Mouse (Mus musculus): ENCODE data around the gene Epha8. TPM values are rescaled to one million over a fixed set of nuclear protein-coding genes. Genes with fewer than 3 reads are reported as not detected.
A peak's percentile ranks its signal among the peaks of the same experiment; 100 is the strongest.

Gene Epha8
- 0.21 and 0.22 TPM in 2 replicates for polyA plus RNA-seq (2014; fragmentation: Nextera tagmentation; extraction: Ambion mirVana)

- ATAC-seq (replicated peaks; ENCODE audit: low FRiP score) (no peak), DNase-seq (ENCODE audit: low spot score) (no peak)
- no peak within 1 kb of the TSS for H3K9ac ChIP-seq (ENCODE audit: low read depth, low read length)
- H3K4me1 ChIP-seq (replicated peaks; ENCODE audit: control insufficient read depth, insufficient read depth, low read length) = peaks cover 5% of the 10 kb centered on the region
- no peaks in the 10 kb centered on the region for H3K9me3 ChIP-seq (ENCODE audit: control insufficient read depth, low read length)
- H3K27me3 ChIP-seq (replicated peaks; ENCODE audit: control insufficient read depth, insufficient read depth, low read length) = peaks cover 73% of the 10 kb centered on the region
- no peak within 1 kb of the TSS for H3K27ac ChIP-seq (ENCODE audit: low read depth, low read length)
- H3K36me3 ChIP-seq (ENCODE audit: control insufficient read depth, insufficient read depth, low read length) = no peaks in the 10 kb centered on the region
- H3K4me2 ChIP-seq = peak within 1 kb of the TSS; percentile 64
- H3K4me3 ChIP-seq (ENCODE audit: low read depth, low read length) = peak within 1 kb of the TSS; percentile 45
- 4% methylated on average over 36 of the region's 75 CpGs for WGBS
These were observed at the start of gene Epha8 for GRCm38 (mm10) chr4:136956751-136957446. Gene Epha8, minus strand, starts transcription at chr4:136956816.

- no peak overlapping the region for H3K27ac ChIP-seq (ENCODE audit: low read depth, low read length)
- H3K36me3 ChIP-seq (ENCODE audit: control insufficient read depth, insufficient read depth, low read length) = peaks cover 9% of the 10 kb centered on the region
- no peak for ATAC-seq (replicated peaks; ENCODE audit: low FRiP score)
- H3K4me3 ChIP-seq (ENCODE audit: low read depth, low read length) = no peak overlapping the region
- no peaks in the 10 kb centered on the region for H3K27me3 ChIP-seq (replicated peaks; ENCODE audit: control insufficient read depth, insufficient read depth, low read length)
- no peaks in the 10 kb centered on the region for H3K4me1 ChIP-seq (replicated peaks; ENCODE audit: control insufficient read depth, insufficient read depth, low read length)
- WGBS = 81% methylated on average over 3 of the region's 3 CpGs
- no peak overlapping the region for H3K4me2 ChIP-seq
- H3K9ac ChIP-seq (ENCODE audit: low read depth, low read length) = no peak overlapping the region
- H3K9me3 ChIP-seq (ENCODE audit: control insufficient read depth, low read length) = no peaks in the 10 kb centered on the region
- no peak for DNase-seq (ENCODE audit: low spot score)
These were observed 45.2 kb upstream of the Epha8 start for GRCm38 (mm10) chr4:137001825-137002224.

DNA sequence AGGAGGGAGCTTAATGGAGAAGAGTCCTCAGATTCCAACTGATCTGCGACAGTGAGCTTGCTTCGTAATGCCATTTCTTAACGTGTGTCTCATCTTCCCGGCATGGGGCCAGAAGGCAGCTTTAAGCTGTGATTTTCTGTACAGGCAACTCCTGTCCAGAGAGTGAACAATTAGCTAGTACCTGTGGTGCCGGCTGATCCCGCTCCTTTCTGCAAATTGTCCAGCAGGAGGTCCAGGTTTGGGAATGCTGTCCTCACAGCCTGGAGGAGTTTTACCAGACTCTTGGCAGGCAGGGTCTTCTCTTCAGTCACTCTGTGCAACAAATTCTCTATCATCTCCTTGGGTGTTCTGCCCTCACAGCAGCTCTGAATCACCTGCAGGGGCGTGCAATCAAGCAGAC is 44.4 kb upstream of the Epha8 start:
- WGBS = 87% methylated on average over 7 of the region's 7 CpGs
- DNase-seq (ENCODE audit: low spot score) = no peak
- peaks cover 12% of the 10 kb centered on the region for H3K36me3 ChIP-seq (ENCODE audit: control insufficient read depth, insufficient read depth, low read length)
- no peaks in the 10 kb centered on the region for H3K9me3 ChIP-seq (ENCODE audit: control insufficient read depth, low read length)
- no peak overlapping the region for H3K27ac ChIP-seq (ENCODE audit: low read depth, low read length)
- H3K4me3 ChIP-seq (ENCODE audit: low read depth, low read length) = no peak overlapping the region
- no peak overlapping the region for H3K9ac ChIP-seq (ENCODE audit: low read depth, low read length)
- H3K4me2 ChIP-seq = no peak overlapping the region
- no peaks in the 10 kb centered on the region for H3K4me1 ChIP-seq (replicated peaks; ENCODE audit: control insufficient read depth, insufficient read depth, low read length)
- no peak for ATAC-seq (replicated peaks; ENCODE audit: low FRiP score)
- no peaks in the 10 kb centered on the region for H3K27me3 ChIP-seq (replicated peaks; ENCODE audit: control insufficient read depth, insufficient read depth, low read length)

DNA sequence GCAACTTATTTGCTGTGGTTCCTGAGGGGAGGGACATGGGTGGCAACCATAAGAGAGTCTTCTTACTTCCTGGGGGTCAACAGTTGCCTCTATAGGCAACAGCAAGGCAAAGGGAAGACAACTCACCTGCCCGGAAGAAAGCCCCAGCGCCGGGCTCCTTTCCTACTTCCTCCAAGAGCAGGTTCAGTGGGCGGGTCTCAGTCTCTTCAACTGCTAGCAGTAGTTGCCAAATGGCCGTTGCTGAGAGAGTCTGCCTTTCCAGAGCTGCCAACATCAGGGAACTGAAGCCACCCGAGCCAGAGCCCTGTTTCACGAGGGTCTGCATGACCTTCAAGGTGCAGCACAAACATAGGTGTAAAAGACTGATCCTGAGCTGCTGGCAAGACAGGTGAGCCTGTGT is 41.8 kb upstream of the Epha8 start:
- no peak for DNase-seq (ENCODE audit: low spot score)
- no peak overlapping the region for H3K4me2 ChIP-seq
- H3K9me3 ChIP-seq (ENCODE audit: control insufficient read depth, low read length) = no peaks in the 10 kb centered on the region
- no peak overlapping the region for H3K4me3 ChIP-seq (ENCODE audit: low read depth, low read length)
- no peak for ATAC-seq (replicated peaks; ENCODE audit: low FRiP score)
- 82% methylated on average over 7 of the region's 7 CpGs for WGBS
- H3K27me3 ChIP-seq (replicated peaks; ENCODE audit: control insufficient read depth, insufficient read depth, low read length) = no peaks in the 10 kb centered on the region
- H3K9ac ChIP-seq (ENCODE audit: low read depth, low read length) = no peak overlapping the region
- H3K27ac ChIP-seq (ENCODE audit: low read depth, low read length) = no peak overlapping the region
- H3K36me3 ChIP-seq (ENCODE audit: control insufficient read depth, insufficient read depth, low read length) = peaks cover 16% of the 10 kb centered on the region
- H3K4me1 ChIP-seq (replicated peaks; ENCODE audit: control insufficient read depth, insufficient read depth, low read length) = no peaks in the 10 kb centered on the region

DNA sequence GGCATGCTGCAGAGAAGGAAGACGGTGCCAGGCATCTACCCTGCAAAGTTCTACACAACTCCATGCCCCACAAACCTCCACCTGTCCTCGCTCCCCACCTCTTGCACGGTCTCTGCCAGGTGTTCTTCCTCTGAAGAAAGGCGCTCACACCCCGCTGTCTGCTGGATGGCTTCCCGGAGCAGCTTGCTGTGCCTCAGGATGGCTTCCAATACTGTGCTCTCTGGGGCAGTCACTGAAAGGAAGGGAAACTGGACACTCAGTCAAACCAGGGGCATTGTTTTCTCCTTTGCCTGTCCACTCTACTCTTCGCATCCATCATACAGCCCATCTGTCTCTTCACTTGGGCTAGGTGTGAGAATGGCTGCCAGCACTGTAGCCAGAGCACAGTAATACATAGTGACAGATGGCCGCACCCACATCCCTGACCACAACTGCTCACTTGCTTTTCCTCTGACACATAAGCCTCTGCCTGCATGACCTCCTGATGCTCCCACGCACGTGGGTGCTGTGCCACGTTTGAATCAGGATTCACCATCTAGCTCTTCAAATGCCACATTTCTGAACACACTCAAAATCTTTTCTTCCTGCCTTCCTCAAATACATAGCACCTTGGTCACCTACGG is 41.2 kb upstream of the Epha8 start:
- ATAC-seq (replicated peaks; ENCODE audit: low FRiP score) = no peak
- no peak for DNase-seq (ENCODE audit: low spot score)
- no peak overlapping the region for H3K4me2 ChIP-seq
- no peaks in the 10 kb centered on the region for H3K27me3 ChIP-seq (replicated peaks; ENCODE audit: control insufficient read depth, insufficient read depth, low read length)
- peaks cover 16% of the 10 kb centered on the region for H3K36me3 ChIP-seq (ENCODE audit: control insufficient read depth, insufficient read depth, low read length)
- H3K9me3 ChIP-seq (ENCODE audit: control insufficient read depth, low read length) = no peaks in the 10 kb centered on the region
- H3K4me3 ChIP-seq (ENCODE audit: low read depth, low read length) = no peak overlapping the region
- 94% methylated on average over 12 of the region's 12 CpGs for WGBS
- H3K27ac ChIP-seq (ENCODE audit: low read depth, low read length) = no peak overlapping the region
- no peak overlapping the region for H3K9ac ChIP-seq (ENCODE audit: low read depth, low read length)
- H3K4me1 ChIP-seq (replicated peaks; ENCODE audit: control insufficient read depth, insufficient read depth, low read length) = no peaks in the 10 kb centered on the region

- H3K4me2 ChIP-seq = no peak overlapping the region
- H3K27ac ChIP-seq (ENCODE audit: low read depth, low read length) = no peak overlapping the region
- peaks cover 16% of the 10 kb centered on the region for H3K36me3 ChIP-seq (ENCODE audit: control insufficient read depth, insufficient read depth, low read length)
- H3K27me3 ChIP-seq (replicated peaks; ENCODE audit: control insufficient read depth, insufficient read depth, low read length) = no peaks in the 10 kb centered on the region
- H3K4me1 ChIP-seq (replicated peaks; ENCODE audit: control insufficient read depth, insufficient read depth, low read length) = no peaks in the 10 kb centered on the region
- ATAC-seq (replicated peaks; ENCODE audit: low FRiP score) (no peak), DNase-seq (ENCODE audit: low spot score) (no peak)
- no peak overlapping the region for H3K4me3 ChIP-seq (ENCODE audit: low read depth, low read length)
- WGBS = 84% methylated on average over 7 of the region's 7 CpGs
- no peak overlapping the region for H3K9ac ChIP-seq (ENCODE audit: low read depth, low read length)
- no peaks in the 10 kb centered on the region for H3K9me3 ChIP-seq (ENCODE audit: control insufficient read depth, low read length)
These were observed 40.3 kb upstream of the Epha8 start for GRCm38 (mm10) chr4:136996933-136997332.

DNA sequence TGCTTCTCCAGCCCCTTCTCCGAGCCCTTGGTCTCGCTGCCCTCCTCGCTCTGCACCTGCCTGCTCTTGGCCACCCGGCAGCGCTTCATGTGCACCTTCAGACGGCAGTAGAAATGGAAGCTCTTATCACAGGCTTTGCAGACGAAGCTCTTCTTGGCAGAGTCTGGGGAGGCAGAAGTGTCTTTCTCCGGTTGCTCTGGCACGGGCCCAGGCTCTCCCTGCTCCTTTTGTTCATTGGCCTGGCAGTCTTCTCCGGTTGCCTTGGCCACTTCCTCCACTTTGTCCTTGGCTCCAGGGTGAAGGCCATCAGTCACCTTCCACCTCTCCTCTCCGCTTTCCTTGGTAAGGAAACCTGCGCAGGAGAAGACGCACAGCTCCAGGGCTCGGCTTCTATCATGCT is 38.7 kb upstream of the Epha8 start:
- no peaks in the 10 kb centered on the region for H3K9me3 ChIP-seq (ENCODE audit: control insufficient read depth, low read length)
- H3K9ac ChIP-seq (ENCODE audit: low read depth, low read length) = no peak overlapping the region
- H3K4me3 ChIP-seq (ENCODE audit: low read depth, low read length) = no peak overlapping the region
- no peaks in the 10 kb centered on the region for H3K27me3 ChIP-seq (replicated peaks; ENCODE audit: control insufficient read depth, insufficient read depth, low read length)
- 91% methylated on average over 14 of the region's 14 CpGs for WGBS
- DNase-seq (ENCODE audit: low spot score) (no peak), ATAC-seq (replicated peaks; ENCODE audit: low FRiP score) (no peak)
- H3K4me1 ChIP-seq (replicated peaks; ENCODE audit: control insufficient read depth, insufficient read depth, low read length) = no peaks in the 10 kb centered on the region
- H3K4me2 ChIP-seq = no peak overlapping the region
- no peak overlapping the region for H3K27ac ChIP-seq (ENCODE audit: low read depth, low read length)
- H3K36me3 ChIP-seq (ENCODE audit: control insufficient read depth, insufficient read depth, low read length) = peaks cover 10% of the 10 kb centered on the region; the same call in 1 of the 2 replicates

DNA sequence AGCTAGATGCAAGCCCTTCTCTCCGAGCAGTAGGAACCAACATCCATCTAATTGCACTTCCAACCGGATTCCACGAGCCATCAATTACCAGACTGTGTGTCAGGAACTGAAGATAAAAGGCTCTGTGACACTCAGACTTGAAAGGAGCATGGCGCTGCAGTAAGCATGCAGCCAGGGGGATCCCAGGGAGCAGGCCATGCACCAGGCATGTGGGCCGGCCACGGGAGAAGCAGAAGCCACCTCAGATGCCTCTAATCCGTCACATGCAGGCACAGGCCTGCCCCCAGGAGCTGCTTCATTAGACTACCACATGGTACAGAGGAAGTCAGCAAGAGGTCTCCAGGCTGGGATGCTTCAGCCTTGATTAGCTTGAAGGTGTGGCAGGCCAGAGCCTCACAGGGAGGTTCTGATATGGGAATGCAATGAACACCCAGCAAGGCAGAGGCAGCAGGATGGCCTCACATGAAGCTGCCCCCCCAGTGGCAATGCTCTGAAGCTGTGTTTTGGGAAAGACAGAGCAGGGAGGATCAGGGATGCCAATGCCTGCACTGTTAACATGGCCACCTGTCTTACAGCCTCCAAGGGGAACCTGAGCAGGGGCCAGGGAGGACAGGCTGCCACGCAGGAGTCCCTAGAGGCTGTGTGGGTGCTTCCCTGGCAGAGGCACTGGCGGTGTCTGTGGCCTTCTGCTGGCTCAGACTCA is 25.5 kb upstream of the Epha8 start:
- 60% methylated on average over 9 of the region's 9 CpGs for WGBS
- Histone ChIP-seq H3K9me3 (ENCODE audit: control insufficient read depth, low read length) (no peaks in the 10 kb centered on the region), H3K36me3 (ENCODE audit: control insufficient read depth, insufficient read depth, low read length) (0 out of 2 replicates have a peak, but pooled peaks cover under 1% of the 10 kb centered on the region), H3K4me2 (no peak overlapping the region), H3K4me3 (ENCODE audit: low read depth, low read length) (no peak overlapping the region), H3K9ac (ENCODE audit: low read depth, low read length) (no peak overlapping the region), H3K4me1 (replicated peaks; ENCODE audit: control insufficient read depth, insufficient read depth, low read length) (no peaks in the 10 kb centered on the region), H3K27ac (ENCODE audit: low read depth, low read length) (no peak overlapping the region), H3K27me3 (replicated peaks; ENCODE audit: control insufficient read depth, insufficient read depth, low read length) (peaks cover under 1% of the 10 kb centered on the region; the same call in 1 of the 2 replicates)
- ATAC-seq (replicated peaks; ENCODE audit: low FRiP score) (no peak), DNase-seq (ENCODE audit: low spot score) (no peak)

Data from liver, embryonic 11.5 days (tissue).